Mouse (Mus musculus) E14TG2a.4 (cell line): Measurements from ENCODE around the gene Oip5.

Experiments used
- CTCF ChIP-seq: conservative IDR thresholded peaks from 2 replicates; pipeline ENCODE4 v1.5.1; 2014; ENCODE audit warnings: low read length
- NANOG ChIP-seq: IDR thresholded peaks from 2 replicates; pipeline ENCODE4 v1.6.1; 2014; ENCODE audit warnings: borderline replicate concordance, low read length, mixed read lengths

DNA sequence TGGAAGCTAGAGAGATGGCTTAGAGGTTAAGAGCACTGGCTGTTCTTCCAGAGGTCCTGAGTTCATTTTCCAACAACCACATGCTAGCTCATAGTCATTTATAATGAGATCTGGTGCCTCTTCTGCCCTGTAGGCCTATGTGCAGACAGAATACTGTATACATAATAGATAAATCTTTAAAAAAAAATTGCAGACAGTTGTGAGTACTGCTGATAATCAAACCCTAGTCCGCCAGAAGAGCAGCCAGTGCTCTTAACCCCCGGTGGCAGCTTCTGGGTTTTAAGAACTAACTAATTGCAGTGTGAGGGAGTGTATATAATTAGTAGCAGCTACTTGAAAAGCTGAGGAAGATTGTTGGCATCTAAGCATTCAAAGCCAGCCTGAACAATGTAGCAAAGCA, 34.8 kb downstream of the Oip5 start:
- TF ChIP-seq CTCF (no peak), NANOG (no peak)
